Mouse (Mus musculus) heart, embryonic 12.5 days (tissue): ENCODE data around the gene C1qtnf9. TPM values are rescaled to one million over a fixed set of nuclear protein-coding genes. Genes with fewer than 3 reads are reported as not detected.

Source experiments
- ATAC-seq: fragments of 200-750 bp; cut with Nextera tagmentation; 2 replicates; pipeline ENCODE4 v1.8.0; 2017; ENCODE audit warnings: moderate TSS enrichment, moderate library complexity; ENCODE audit not compliant: insufficient number of reproducible peaks, low FRiP score
- H3K27ac ChIP-seq: fragments of 300-500 bp; sonication (generic); 2 replicates; pipeline ENCODE4 v1.5.1; 2016; ENCODE audit warnings: mild to moderate bottlenecking, moderate library complexity; ENCODE audit not compliant: poor library complexity, severe bottlenecking
- H3K27me3 ChIP-seq: fragments of 300-500 bp; sonication (generic); replicated peaks from 2 replicates; pipeline ENCODE4 v1.6.1; 2016; ENCODE audit warnings: mild to moderate bottlenecking, moderate library complexity
- H3K36me3 ChIP-seq: fragments of 300-500 bp; sonication (generic); 2 replicates; pipeline ENCODE4 v1.6.1; 2016; ENCODE audit warnings: mild to moderate bottlenecking, moderate library complexity
- H3K4me1 ChIP-seq: fragments of 300-500 bp; sonication (generic); replicated peaks from 2 replicates; pipeline ENCODE4 v1.6.1; 2016; ENCODE audit warnings: mild to moderate bottlenecking
- H3K4me2 ChIP-seq: fragments of 300-500 bp; sonication (generic); 2 replicates; pipeline ENCODE4 v1.6.1; 2016; ENCODE audit warnings: mild to moderate bottlenecking, moderate library complexity
- H3K4me3 ChIP-seq: fragments of 300-500 bp; sonication (generic); 2 replicates; pipeline ENCODE4 v1.5.1; 2016; ENCODE audit warnings: mild to moderate bottlenecking
- H3K9ac ChIP-seq: fragments of 300-500 bp; sonication (generic); 2 replicates; pipeline ENCODE4 v1.6.1; 2016; ENCODE audit warnings: mild to moderate bottlenecking, moderate library complexity
- H3K9me3 ChIP-seq: fragments of 300-500 bp; sonication (generic); replicated peaks from 2 replicates; pipeline ENCODE4 v1.6.1; 2016; ENCODE audit warnings: mild to moderate bottlenecking, moderate library complexity
- WGBS: fragments of 180-500 bp; shearing (Covaris S2); methylation state at CpG from one replicate; pipeline ENCODE4 v1.1.7; 2016; 5-methylcytosine and 5-hydroxymethylcytosine counted together
- polyA plus RNA-seq: library from polyadenylated mRNA; unstranded; fragments of >200 nt; fragmentation: Nextera tagmentation; extraction: Ambion mirVana; gene quantifications from 2 replicates; pipeline ENCODE4 v1.2.1, GENCODE M21; 2016

Gene C1qtnf9
- polyA plus RNA-seq, 1 experiment from 2014 or later: 0.20 TPM

- Histone ChIP-seq H3K9ac (no peak overlapping the region), H3K9me3 (no peaks in the 10 kb centered on the region), H3K4me2 (no peak overlapping the region), H3K27ac (peak overlapping the region; percentile 68), H3K27me3 (no peaks in the 10 kb centered on the region), H3K36me3 (peaks cover 88% of the 10 kb centered on the region), H3K4me1 (peaks cover 22% of the 10 kb centered on the region), H3K4me3 (no peak overlapping the region)
- WGBS: 57% methylated on average over 12 of the region's 12 CpGs
- ATAC-seq: no peak
These were observed 18.1 kb upstream of the C1qtnf9 start for GRCm38 (mm10) chr14:60749880-60750279.

- no peak for ATAC-seq
- H3K27me3 ChIP-seq: no peaks in the 10 kb centered on the region
- no peak overlapping the region for H3K27ac ChIP-seq
- no peaks in the 10 kb centered on the region for H3K9me3 ChIP-seq
- H3K4me1 ChIP-seq: 0 out of 2 replicates have a peak, but pooled peaks cover 14% of the 10 kb centered on the region
- 89% methylated on average over 16 of the region's 16 CpGs for WGBS
- no peak overlapping the region for H3K9ac ChIP-seq
- H3K36me3 ChIP-seq: peaks cover 92% of the 10 kb centered on the region
- H3K4me3 ChIP-seq: no peak overlapping the region
- H3K4me2 ChIP-seq: no peak overlapping the region
These were observed 16.4 kb upstream of the C1qtnf9 start for GRCm38 (mm10) chr14:60751581-60751980.

- no peak overlapping the region for H3K4me2 ChIP-seq
- 0 out of 2 replicates have a peak, but pooled peaks cover 14% of the 10 kb centered on the region for H3K4me1 ChIP-seq
- no peak overlapping the region for H3K9ac ChIP-seq
- H3K36me3 ChIP-seq: peaks cover 92% of the 10 kb centered on the region
- 86% methylated on average over 14 of the region's 14 CpGs for WGBS
- no peak for ATAC-seq
- no peaks in the 10 kb centered on the region for H3K27me3 ChIP-seq
- no peak overlapping the region for H3K4me3 ChIP-seq
- H3K9me3 ChIP-seq: no peaks in the 10 kb centered on the region
- 0 out of 2 replicates have a peak overlapping the region, but pooled peaks have one; percentile 4 for H3K27ac ChIP-seq
These were observed 14.8 kb upstream of the C1qtnf9 start for GRCm38 (mm10) chr14:60752892-60753800.

- Histone ChIP-seq H3K9ac (no peak overlapping the region), H3K4me1 (0 out of 2 replicates have a peak, but pooled peaks cover 14% of the 10 kb centered on the region), H3K4me2 (no peak overlapping the region), H3K27me3 (no peaks in the 10 kb centered on the region), H3K27ac (no peak overlapping the region), H3K36me3 (peaks cover 95% of the 10 kb centered on the region), H3K9me3 (no peaks in the 10 kb centered on the region), H3K4me3 (no peak overlapping the region)
- ATAC-seq: no peak
- 94% methylated on average over 10 of the region's 10 CpGs for WGBS
These were observed 14.2 kb upstream of the C1qtnf9 start for GRCm38 (mm10) chr14:60753801-60754126.

GRCm38 (mm10) chr14:60754656-60755055, 13.3 kb upstream of the C1qtnf9 start:
- no peak overlapping the region for H3K4me3 ChIP-seq
- H3K36me3 ChIP-seq: peaks cover 95% of the 10 kb centered on the region
- no peaks in the 10 kb centered on the region for H3K9me3 ChIP-seq
- no peak overlapping the region for H3K27ac ChIP-seq
- no peaks in the 10 kb centered on the region for H3K27me3 ChIP-seq
- no peak overlapping the region for H3K4me2 ChIP-seq
- WGBS: 95% methylated on average over 5 of the region's 5 CpGs
- H3K9ac ChIP-seq: no peak overlapping the region
- H3K4me1 ChIP-seq: 0 out of 2 replicates have a peak, but pooled peaks cover 8% of the 10 kb centered on the region
- ATAC-seq: no peak

- peaks cover 95% of the 10 kb centered on the region for H3K36me3 ChIP-seq
These were observed 11.7 kb upstream of the C1qtnf9 start for GRCm38 (mm10) chr14:60756271-60756670.

GRCm38 (mm10) chr14:60757265-60757664, 10.7 kb upstream of the C1qtnf9 start:
- 93% methylated on average over 8 of the region's 8 CpGs for WGBS
- H3K27ac ChIP-seq: no peak overlapping the region
- no peak overlapping the region for H3K9ac ChIP-seq
- 0 out of 2 replicates have a peak, but pooled peaks cover 3% of the 10 kb centered on the region for H3K4me1 ChIP-seq
- H3K27me3 ChIP-seq: no peaks in the 10 kb centered on the region
- no peak overlapping the region for H3K4me2 ChIP-seq
- peaks cover 95% of the 10 kb centered on the region for H3K36me3 ChIP-seq
- ATAC-seq: no peak
- H3K9me3 ChIP-seq: no peaks in the 10 kb centered on the region
- H3K4me3 ChIP-seq: no peak overlapping the region

More at GRCm38 (mm10) chr14:60756271-60756670, 11.7 kb upstream of the C1qtnf9 start:
- H3K9me3 ChIP-seq: no peaks in the 10 kb centered on the region
- H3K4me1 ChIP-seq: no peaks in the 10 kb centered on the region
- ATAC-seq: no peak
- WGBS: 90% methylated on average over 15 of the region's 15 CpGs
- no peak overlapping the region for H3K27ac ChIP-seq
- H3K4me3 ChIP-seq: no peak overlapping the region
- H3K4me2 ChIP-seq: no peak overlapping the region
- H3K27me3 ChIP-seq: no peaks in the 10 kb centered on the region
- no peak overlapping the region for H3K9ac ChIP-seq

- H3K4me1 ChIP-seq: 0 out of 2 replicates have a peak, but pooled peaks cover 5% of the 10 kb centered on the region
- H3K36me3 ChIP-seq: peaks cover 96% of the 10 kb centered on the region
- no peaks in the 10 kb centered on the region for H3K9me3 ChIP-seq
- WGBS: 89% methylated on average over 7 of the region's 7 CpGs
- H3K27ac ChIP-seq: no peak overlapping the region
- no peak for ATAC-seq
- H3K27me3 ChIP-seq: no peaks in the 10 kb centered on the region
- no peak overlapping the region for H3K4me3 ChIP-seq
- no peak overlapping the region for H3K4me2 ChIP-seq
- no peak overlapping the region for H3K9ac ChIP-seq
These were observed 10.2 kb upstream of the C1qtnf9 start for GRCm38 (mm10) chr14:60757722-60758121.

GRCm38 (mm10) chr14:60759097-60759496, 8.8 kb upstream of the C1qtnf9 start:
- no peak overlapping the region for H3K4me2 ChIP-seq
- H3K27me3 ChIP-seq: no peaks in the 10 kb centered on the region
- peaks cover 83% of the 10 kb centered on the region for H3K36me3 ChIP-seq
- no peak overlapping the region for H3K27ac ChIP-seq
- no peak for ATAC-seq
- H3K9ac ChIP-seq: no peak overlapping the region
- peaks cover 14% of the 10 kb centered on the region for H3K4me1 ChIP-seq
- no peak overlapping the region for H3K4me3 ChIP-seq
- no peaks in the 10 kb centered on the region for H3K9me3 ChIP-seq
- 91% methylated on average over 8 of the region's 8 CpGs for WGBS

- H3K36me3 ChIP-seq: peaks cover 56% of the 10 kb centered on the region
- no peak for ATAC-seq
- H3K4me1 ChIP-seq: peaks cover 36% of the 10 kb centered on the region
- no peaks in the 10 kb centered on the region for H3K9me3 ChIP-seq
- no peak overlapping the region for H3K9ac ChIP-seq
- H3K27ac ChIP-seq: no peak overlapping the region; the same call in 1 of the 2 replicates
- no peak overlapping the region for H3K4me2 ChIP-seq
- 84% methylated on average over 10 of the region's 10 CpGs for WGBS
- H3K27me3 ChIP-seq: no peaks in the 10 kb centered on the region
- no peak overlapping the region for H3K4me3 ChIP-seq
These were observed 6.1 kb upstream of the C1qtnf9 start for GRCm38 (mm10) chr14:60761801-60762200.

GRCm38 (mm10) chr14:60762754-60763153, 5.2 kb upstream of the C1qtnf9 start:
- no peak overlapping the region for H3K27ac ChIP-seq

More at GRCm38 (mm10) chr14:60762754-60763153, 5.2 kb upstream of the C1qtnf9 start:
- peaks cover 47% of the 10 kb centered on the region for H3K36me3 ChIP-seq
- no peaks in the 10 kb centered on the region for H3K27me3 ChIP-seq
- no peak overlapping the region for H3K4me3 ChIP-seq
- H3K4me2 ChIP-seq: no peak overlapping the region
- 76% methylated on average over 7 of the region's 7 CpGs for WGBS
- no peaks in the 10 kb centered on the region for H3K9me3 ChIP-seq
- no peak overlapping the region for H3K9ac ChIP-seq
- ATAC-seq: no peak
- peaks cover 36% of the 10 kb centered on the region for H3K4me1 ChIP-seq
